Mouse (Mus musculus) adrenal gland, postnatal 25 days (tissue): ENCODE results near the gene Pde10a. TPM values are rescaled to one million over a fixed set of nuclear protein-coding genes. Genes with fewer than 3 reads are reported as not detected.

ENCODE experiments used
- DNase-seq: peaks from one replicate; pipeline ENCODE4 v3.0.0; 2021; ENCODE audit warnings: mixed read lengths
- total RNA-seq: library from RNA; stranded (reverse); gene quantifications from 2 replicates; pipeline ENCODE4 v1.2.3, GENCODE M21; 2021

Gene Pde10a
- total RNA-seq, 1 experiment from 2014 or later, result 16.8 TPM

DNA sequence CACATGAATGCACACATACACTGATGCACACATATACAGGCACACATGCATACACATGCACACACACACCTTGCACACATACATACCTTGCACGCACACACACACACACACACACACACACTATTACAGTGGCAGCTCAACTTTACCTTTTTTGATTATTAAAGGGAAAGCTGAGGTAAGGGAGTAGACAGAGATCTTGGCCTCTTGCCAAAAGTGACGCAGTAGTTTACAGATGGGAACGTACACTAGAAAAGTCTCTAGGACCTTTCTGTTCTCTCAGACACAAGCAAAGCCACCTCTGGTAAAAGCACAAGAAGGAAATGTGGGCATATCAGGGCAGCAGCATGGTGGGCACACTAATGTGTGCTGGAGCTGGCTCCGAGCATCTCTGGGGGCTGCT lies 317.5 kb downstream of the Pde10a start:
- DNase-seq, result no peak

DNA sequence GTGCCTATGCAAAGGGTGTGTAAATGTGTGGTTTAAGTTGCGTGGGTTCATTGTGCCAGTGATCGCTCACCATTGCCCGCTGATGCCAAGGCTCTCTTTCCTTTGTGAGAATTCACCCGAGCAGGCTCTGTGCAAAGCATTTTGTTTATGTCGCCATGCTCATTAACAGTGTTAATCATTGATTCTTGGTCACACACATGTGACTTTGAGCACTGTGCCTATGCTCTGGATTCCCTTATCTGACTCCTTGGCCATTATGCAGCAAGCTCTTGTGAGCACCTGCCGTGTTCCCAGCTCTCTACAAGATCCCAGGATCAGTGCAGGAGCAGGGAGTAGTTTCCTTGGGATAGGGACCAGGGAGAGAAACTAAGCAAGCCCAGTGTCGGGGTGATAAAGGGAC lies 318.8 kb downstream of the Pde10a start:
- no peak for DNase-seq

DNA sequence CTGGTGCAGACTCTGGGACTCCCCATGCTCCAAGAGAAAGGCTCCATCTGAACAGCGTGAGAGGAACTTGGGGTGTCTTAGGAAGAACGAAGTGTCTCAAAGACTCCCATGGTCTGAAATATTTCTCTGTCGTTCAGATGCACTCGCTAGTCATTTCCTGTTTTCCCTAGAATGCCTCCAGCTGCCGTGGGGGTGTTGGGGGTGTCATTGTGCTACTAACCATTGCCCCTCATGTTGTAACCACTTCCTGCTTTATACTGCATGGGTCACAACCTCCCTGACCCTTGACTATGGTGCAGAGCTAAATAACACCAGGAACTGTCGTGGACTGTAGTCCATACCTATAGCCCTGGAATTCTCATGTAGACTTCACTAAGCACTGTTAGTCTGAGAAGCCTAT lies 321.3 kb downstream of the Pde10a start:
- no peak for DNase-seq

GRCm38 (mm10) chr17:8847558-8847957 lies 322.4 kb downstream of the Pde10a start:
- peak; percentile 47 for DNase-seq

- DNase-seq, result no peak
These were observed 326.7 kb downstream of the Pde10a start for GRCm38 (mm10) chr17:8851846-8852245.

DNA sequence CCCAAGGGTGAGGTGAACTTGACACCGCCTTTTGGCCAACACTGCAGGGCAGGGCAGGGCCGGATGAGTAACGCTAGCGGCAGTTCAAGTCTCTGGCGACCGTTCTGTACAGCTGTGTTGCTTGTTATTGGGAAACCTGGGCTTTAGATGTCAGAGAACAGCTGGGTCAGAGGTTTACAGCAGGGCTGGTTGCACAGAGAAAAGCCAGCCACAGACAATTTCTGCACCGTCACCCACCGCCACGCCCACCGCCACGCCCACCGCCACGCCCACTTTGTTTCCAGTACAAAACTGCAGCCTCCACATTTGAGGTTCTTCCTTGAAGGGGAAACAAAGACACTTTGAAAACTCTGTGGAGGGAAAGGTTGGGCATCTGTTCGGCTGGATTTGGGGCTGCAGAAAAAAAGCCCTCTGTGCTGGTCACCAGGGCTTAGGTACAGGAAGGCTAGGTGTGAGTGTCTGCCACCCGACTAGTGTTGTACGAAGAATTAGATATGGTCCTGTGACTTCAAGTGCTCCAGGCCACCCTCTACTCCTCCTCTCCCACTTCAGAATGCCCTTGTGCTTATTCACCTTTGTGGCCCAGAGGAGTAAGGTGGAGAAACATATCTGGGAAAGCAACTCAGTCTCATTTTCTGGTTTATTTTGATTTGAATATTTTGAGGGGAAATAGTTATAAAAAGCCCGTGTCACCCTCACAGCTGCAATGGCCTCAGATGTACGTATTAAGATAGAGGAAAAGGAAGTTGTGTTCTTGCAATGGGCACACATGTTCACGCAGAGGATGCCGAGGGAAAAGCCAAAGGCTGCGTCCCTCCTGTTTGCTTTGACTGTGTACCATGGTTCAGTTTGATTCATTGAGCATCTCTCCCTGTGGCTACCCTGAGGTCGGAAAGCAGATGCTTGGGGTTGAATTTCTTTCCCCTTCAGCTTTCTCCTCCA lies 331.5 kb downstream of the Pde10a start:
- peak; percentile 60 for DNase-seq

DNA sequence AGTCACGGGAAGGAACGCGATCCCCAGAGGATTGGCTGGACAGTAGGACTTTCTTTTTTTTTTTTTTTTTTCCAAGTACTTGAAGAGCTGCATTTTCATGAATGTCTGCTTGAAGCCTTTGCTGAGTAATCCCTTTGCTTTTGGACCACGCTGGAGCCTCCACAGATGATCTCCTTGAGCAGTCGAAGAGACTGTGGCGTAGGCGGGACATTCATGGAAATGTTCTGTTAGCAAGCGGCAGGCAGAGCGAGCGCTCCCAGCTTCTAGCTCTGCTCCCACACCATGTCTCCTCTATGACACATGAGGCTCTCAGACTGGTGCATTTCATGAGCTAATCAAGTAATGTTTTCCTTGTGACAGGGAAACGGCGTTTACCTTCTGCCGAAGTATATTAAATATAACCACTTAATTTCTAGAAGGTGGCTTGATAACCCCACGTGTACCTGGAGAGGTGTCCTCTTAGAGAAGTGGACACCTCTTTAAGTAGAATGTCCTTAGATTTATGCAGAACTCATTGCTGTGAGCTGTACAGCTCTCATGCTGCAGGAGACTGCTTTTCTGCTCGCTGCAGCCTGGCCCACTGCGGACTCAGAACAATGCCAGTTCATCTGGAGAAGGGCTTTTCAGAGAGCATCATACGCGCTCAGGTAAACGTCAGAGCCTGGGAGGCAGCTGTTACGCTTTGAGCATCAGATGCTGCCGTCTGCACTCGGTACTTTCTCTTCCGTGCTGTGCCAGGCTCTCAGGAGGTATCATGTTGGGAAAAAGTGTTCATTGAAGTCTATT lies 333.7 kb downstream of the Pde10a start:
- no peak for DNase-seq

- no peak for DNase-seq
These were observed 334.3 kb downstream of the Pde10a start for GRCm38 (mm10) chr17:8859489-8859888.

GRCm38 (mm10) chr17:8864638-8865497 lies 339.7 kb downstream of the Pde10a start:
- DNase-seq, result peak; percentile 75

DNA sequence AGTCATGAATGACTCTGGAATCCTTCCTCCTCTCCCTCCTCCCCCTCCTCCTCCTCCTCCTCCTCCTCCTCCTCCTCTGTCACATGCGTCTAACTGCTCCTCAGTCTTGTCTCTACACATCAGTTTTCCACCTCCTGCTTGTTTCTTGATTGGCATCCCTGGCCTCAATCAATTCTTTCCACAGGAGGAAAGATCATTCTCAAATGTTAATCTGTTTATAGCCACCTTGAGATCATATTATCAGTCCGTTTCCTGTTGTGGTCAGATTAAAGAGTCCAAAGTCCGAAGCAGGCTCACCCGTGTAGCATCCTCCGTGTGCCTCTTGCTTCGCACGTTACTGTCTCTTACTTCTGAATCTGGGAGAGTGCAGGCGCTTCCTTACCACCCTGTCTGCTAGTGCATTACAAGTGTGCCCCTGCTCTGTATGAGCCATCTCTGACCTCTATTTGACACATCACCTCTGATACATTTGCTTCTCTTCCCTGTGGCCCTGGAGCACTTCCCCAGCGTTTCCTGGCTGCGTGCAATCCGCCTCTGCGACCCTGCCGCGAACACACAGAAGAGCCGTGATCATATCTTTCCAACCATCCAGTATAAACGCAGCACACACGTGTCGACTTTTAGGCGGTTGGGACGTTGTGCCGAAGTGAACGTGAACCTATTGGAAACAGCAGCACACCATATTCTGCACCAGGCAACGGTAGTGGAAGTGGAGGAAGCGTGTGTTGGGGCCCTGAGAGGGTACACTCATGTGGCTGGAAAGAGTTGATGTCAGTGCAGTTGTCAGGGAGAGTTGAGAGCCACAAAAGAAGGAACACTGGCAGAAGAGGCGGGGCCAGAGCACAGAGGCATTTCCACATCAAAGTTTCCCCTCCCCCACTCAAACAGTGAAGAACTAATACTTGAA lies 342.4 kb downstream of the Pde10a start:
- no peak for DNase-seq

GRCm38 (mm10) chr17:8869287-8869686 lies 344.1 kb downstream of the Pde10a start:
- DNase-seq, result no peak

DNA sequence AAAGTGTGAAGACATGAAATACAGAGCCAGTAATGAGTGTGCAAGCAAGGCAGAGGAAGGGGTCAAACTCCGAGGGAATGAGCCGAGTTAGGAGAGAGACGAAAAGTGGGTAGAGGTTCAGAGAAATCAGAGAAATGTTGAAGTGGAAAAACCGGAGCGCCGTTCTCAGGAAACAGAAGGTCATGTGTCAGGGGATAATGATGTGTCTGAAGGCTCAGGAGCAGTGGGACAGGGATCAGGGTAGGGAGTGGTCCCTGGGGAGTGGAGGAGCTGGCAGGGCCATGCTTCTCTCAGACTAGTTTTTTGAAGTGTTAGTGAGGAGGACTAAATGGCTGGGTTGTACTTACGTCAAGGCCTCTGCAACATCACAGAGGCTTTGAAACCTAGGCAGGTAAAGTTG lies 345.7 kb downstream of the Pde10a start:
- no peak for DNase-seq

- DNase-seq, result no peak
These were observed 346.2 kb downstream of the Pde10a start for GRCm38 (mm10) chr17:8871396-8871795.

- DNase-seq, result peak; percentile 40
These were observed 346.9 kb downstream of the Pde10a start for GRCm38 (mm10) chr17:8871997-8872593.

- no peak for DNase-seq
These were observed 347.4 kb downstream of the Pde10a start for GRCm38 (mm10) chr17:8872611-8873010.

GRCm38 (mm10) chr17:8878056-8878455 lies 352.9 kb downstream of the Pde10a start:
- no peak for DNase-seq

DNA sequence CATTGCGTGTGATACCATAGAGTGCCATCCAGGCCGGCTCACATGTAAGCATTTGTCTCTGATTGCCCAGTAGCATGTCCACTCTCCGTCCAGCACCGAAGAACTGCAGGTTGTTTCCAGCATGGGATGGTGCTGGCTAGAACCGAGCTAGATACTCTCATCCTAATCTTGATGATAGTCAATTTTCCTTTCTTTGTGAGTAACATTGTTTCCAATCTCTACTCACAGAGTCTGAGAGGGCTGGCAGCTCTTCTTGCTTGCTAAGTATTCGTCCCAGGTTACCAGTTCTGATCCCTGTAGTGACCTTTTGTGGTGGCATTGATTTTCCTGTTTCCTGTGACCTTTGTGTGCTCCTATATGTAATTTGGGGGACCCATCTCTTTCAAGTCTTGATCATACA lies 356.5 kb downstream of the Pde10a start:
- DNase-seq, result no peak

GRCm38 (mm10) chr17:8884691-8885090 lies 359.5 kb downstream of the Pde10a start:
- no peak for DNase-seq

DNA sequence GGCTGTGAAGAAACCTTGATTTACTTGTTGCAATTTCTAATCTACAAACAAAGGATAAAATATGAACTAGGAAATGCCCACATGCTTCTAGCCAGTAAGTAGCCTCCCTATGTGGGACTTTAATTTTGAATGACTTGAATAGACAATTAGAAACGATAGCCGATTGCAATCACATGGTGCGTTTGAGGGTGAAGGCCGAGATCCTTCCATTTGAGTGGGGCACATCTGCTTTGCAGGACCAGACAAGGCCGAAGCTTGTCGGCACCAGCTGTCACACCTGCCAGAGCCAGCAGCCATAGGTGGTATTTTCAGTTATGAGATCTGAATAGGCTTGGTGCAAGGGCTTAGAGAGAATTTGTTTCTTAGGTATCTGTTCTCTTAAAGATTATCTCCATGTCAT lies 360.7 kb downstream of the Pde10a start:
- no peak for DNase-seq

DNA sequence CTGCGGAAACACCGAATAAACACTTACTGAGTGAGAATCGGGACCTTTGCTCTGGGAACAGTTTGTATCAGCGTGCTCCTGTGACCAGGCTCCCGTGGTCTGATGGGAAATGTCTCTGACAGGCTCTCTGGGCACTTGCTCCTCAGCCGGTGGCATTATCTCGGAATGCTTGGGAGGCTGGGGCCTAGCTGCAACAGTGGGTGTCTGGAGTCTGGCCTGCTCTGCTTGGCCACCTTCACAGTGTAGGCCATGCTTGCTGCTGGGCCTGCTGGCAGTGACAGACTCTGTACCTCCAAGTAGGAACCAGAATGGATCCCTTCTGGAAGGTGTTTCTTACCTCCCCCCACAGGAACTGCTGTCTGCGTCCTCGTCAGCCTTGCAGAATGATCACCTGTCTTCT lies 362.9 kb downstream of the Pde10a start:
- no peak for DNase-seq

DNA sequence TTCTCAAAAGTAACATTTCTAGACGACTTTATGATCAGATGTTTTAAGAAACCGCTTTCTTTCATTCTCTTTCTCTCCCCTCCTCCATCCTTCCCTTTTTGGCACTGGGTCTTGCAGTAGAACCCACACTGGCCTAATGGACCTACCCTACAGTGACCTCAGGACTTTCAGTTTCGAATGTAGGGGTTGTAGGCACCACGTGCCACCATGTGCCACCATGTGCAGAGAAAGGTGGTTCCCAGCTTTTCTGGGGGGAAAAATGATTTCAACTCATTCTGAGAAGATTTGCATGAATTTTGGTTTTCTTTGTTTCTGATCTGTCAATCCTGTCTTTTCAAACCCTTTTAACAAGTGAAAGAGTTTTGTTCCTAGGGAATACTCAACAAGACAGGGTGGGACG lies 363.5 kb downstream of the Pde10a start:
- no peak for DNase-seq
